Mouse (Mus musculus): ENCODE results near the gene Kcnh5.

DNA sequence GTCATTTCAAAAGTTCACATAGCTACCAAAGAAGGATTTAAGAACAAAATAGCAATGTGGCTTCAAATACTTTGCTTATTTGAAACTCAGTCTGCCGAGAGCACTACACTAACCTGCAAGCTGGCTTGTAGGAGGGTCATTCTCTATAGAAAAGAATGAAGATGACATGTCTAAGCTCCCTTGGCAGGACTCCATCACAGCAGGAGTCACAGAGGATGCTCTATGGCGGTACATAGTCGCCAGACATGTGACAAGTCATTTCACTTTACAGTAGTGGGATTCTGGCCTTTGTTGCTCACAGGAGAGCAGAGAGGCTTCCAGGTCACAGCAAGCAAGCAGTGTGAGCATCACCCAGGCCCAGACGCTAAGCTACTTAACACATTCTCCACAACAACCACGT lies 85.2 kb downstream of the Kcnh5 start:
- TF ChIP-seq EP300 (IDR thresholded peaks at IDR 0.05; ENCODE audit: low read depth), result no peak
- no peak for TF ChIP-seq CTCF (IDR thresholded peaks at IDR 0.05; ENCODE audit: low read depth)
